Mouse (Mus musculus): Measurements from ENCODE around the gene Pde4d.

DNA sequence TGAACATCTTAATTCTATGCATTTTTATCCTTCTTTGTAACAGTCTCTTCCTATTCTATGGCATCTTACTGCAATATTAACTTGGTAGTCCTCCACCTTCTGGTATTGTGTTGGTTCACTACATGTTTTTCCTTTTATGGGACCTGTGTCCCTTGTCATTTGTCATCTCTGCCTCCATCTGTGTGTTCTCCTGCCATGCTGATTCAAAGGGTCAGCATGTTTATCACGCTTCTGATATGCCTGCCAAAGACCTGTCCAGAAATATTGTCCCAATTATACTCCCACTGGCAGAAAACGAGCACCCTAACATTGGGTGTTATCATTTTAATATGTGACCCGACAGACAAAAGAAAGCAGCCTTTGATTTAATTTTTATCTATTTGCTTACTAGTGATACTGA is 386.6 kb downstream of the Pde4d start:
- no peak for TF ChIP-seq CTCF (IDR thresholded peaks at IDR 0.05; ENCODE audit: borderline replicate concordance, insufficient read depth, low read depth, low read length)
- no peak for TF ChIP-seq POLR2A (IDR thresholded peaks at IDR 0.05; ENCODE audit: borderline replicate concordance, insufficient read depth, low read length)
